Mouse (Mus musculus) limb, embryonic 14.5 days (tissue): ENCODE data around the gene Ucn2. TPM values are rescaled to one million over a fixed set of nuclear protein-coding genes. Genes with fewer than 3 reads are reported as not detected.

Source experiments
- ATAC-seq: fragments of 200-750 bp; cut with Nextera tagmentation; 2 replicates; pipeline ENCODE4 v1.8.0; 2017; ENCODE audit warnings: low read depth, moderate number of reproducible peaks, moderate TSS enrichment; ENCODE audit not compliant: low FRiP score
- DNase-seq: peaks from one replicate; pipeline ENCODE4 v3.0.0-alpha.2; 2015; ENCODE audit warnings: low spot score
- H3K27ac ChIP-seq: fragments of 300-500 bp; sonication (generic); replicated peaks from 2 replicates; pipeline ENCODE4 v1.5.1; 2014; ENCODE audit warnings: low read depth, mild to moderate bottlenecking, low read length, moderate library complexity, mixed read lengths
- H3K27me3 ChIP-seq: fragments of 300-500 bp; sonication (generic); 2 replicates; pipeline ENCODE4 v1.6.1; 2014; ENCODE audit warnings: low read length, mixed read lengths; ENCODE audit not compliant: control insufficient read depth, insufficient read depth
- H3K36me3 ChIP-seq: fragments of 300-500 bp; sonication (generic); 2 replicates; pipeline ENCODE4 v1.6.1; 2014; ENCODE audit warnings: mild to moderate bottlenecking, low read length, moderate library complexity, mixed read lengths; ENCODE audit not compliant: control insufficient read depth, insufficient read depth
- H3K4me1 ChIP-seq: fragments of 300-500 bp; sonication (generic); 2 replicates; pipeline ENCODE4 v1.6.1; 2014; ENCODE audit warnings: antibody characterized with exemption, low read length, mixed read lengths; ENCODE audit not compliant: control insufficient read depth, insufficient read depth
- H3K4me2 ChIP-seq: fragments of 300-500 bp; sonication (generic); replicated peaks from 2 replicates; pipeline ENCODE4 v1.6.1; 2014; ENCODE audit warnings: low read depth, mild to moderate bottlenecking, low read length, moderate library complexity; ENCODE audit not compliant: severe bottlenecking
- H3K4me3 ChIP-seq: fragments of 300-500 bp; sonication (generic); replicated peaks from 2 replicates; pipeline ENCODE4 v1.5.1; 2014; ENCODE audit warnings: low read length
- H3K9ac ChIP-seq: fragments of 300-500 bp; sonication (generic); 2 replicates; pipeline ENCODE4 v1.6.1; 2014; ENCODE audit warnings: mild to moderate bottlenecking, low read depth, low read length, moderate library complexity; ENCODE audit not compliant: severe bottlenecking
- H3K9me3 ChIP-seq: fragments of 300-500 bp; sonication (generic); 2 replicates; pipeline ENCODE4 v1.6.1; 2016; ENCODE audit warnings: low read length; ENCODE audit not compliant: control insufficient read depth
- POLR2A ChIP-seq: fragments of 200-500 bp; IDR thresholded peaks from 2 replicates; pipeline ENCODE4 v1.8.0; 2012; ENCODE audit warnings: inconsistent platforms, mild to moderate bottlenecking, moderate library complexity, borderline replicate concordance; ENCODE audit not compliant: insufficient read depth, insufficient read length; ENCODE audit errors: extremely low read depth
- WGBS: fragments of 180-500 bp; shearing (Covaris S2); extraction: QIAGEN DNeasy Blood & Tissue Kit; methylation state at CpG from one replicate; pipeline ENCODE4 v1.1.7; 2014; 5-methylcytosine and 5-hydroxymethylcytosine counted together
- polyA plus RNA-seq, 2 experiments: library from polyadenylated mRNA; depleted of rRNA in 1 of 2; stranded (reverse) in 1 of 2; unstranded in 1 of 2; fragments of >200 nt; fragmentation: Nextera tagmentation in 1 of 2; extraction: Ambion mirVana in 1 of 2; gene quantifications; 2 replicates each; pipeline versions ENCODE4 v1.2.1 to v1.2.3; 2012 to 2014

The Ucn2 gene
- polyA plus RNA-seq, 2 experiments: 1.0 to 6.2 TPM

- TF ChIP-seq POLR2A: no peak
- DNase-seq (no peak), ATAC-seq (peak; percentile 11; the same call in 1 of the 2 replicates)
- Histone ChIP-seq H3K4me3 (no peak overlapping the region), H3K9ac (0 out of 2 replicates have a peak overlapping the region, but pooled peaks have one; percentile 12), H3K27me3 (no peaks in the 10 kb centered on the region), H3K36me3 (peaks cover 25% of the 10 kb centered on the region), H3K4me1 (no peaks in the 10 kb centered on the region), H3K9me3 (no peaks in the 10 kb centered on the region), H3K4me2 (no peak overlapping the region), H3K27ac (no peak overlapping the region)
- WGBS: 70% methylated on average over 14 of the region's 14 CpGs
Measured at GRCm38 (mm10) chr9:109010316-109010690, 24.5 kb downstream of the Ucn2 start.

GRCm38 (mm10) chr9:109015397-109015796, 29.6 kb downstream of the Ucn2 start:
- Histone ChIP-seq H3K9me3 (no peaks in the 10 kb centered on the region), H3K36me3 (peaks cover 15% of the 10 kb centered on the region), H3K9ac (no peak overlapping the region), H3K27me3 (no peaks in the 10 kb centered on the region), H3K4me2 (no peak overlapping the region), H3K4me3 (no peak overlapping the region), H3K27ac (no peak overlapping the region), H3K4me1 (no peaks in the 10 kb centered on the region)
- WGBS: 45% methylated on average over 8 of the region's 8 CpGs
- TF ChIP-seq POLR2A: no peak
- DNase-seq: no peak
- ATAC-seq: no peak

GRCm38 (mm10) chr9:109016973-109017604, 31.3 kb downstream of the Ucn2 start:
- no peaks in the 10 kb centered on the region for H3K27me3 ChIP-seq
- H3K4me3 ChIP-seq: no peak overlapping the region
- DNase-seq (no peak), ATAC-seq (no peak)
- 51% methylated on average over 11 of the region's 11 CpGs for WGBS
- no peaks in the 10 kb centered on the region for H3K9me3 ChIP-seq
- H3K36me3 ChIP-seq: peaks cover 4% of the 10 kb centered on the region; the same call in 1 of the 2 replicates
- no peak overlapping the region for H3K4me2 ChIP-seq
- H3K27ac ChIP-seq: no peak overlapping the region
- no peak overlapping the region for H3K9ac ChIP-seq
- TF ChIP-seq POLR2A: no peak
- no peaks in the 10 kb centered on the region for H3K4me1 ChIP-seq

GRCm38 (mm10) chr9:109021428-109021827, 35.6 kb downstream of the Ucn2 start:
- no peak overlapping the region for H3K27ac ChIP-seq
- no peak for TF ChIP-seq POLR2A
- ATAC-seq (no peak), DNase-seq (no peak)
- H3K4me2 ChIP-seq: no peak overlapping the region
- H3K4me3 ChIP-seq: no peak overlapping the region
- no peaks in the 10 kb centered on the region for H3K27me3 ChIP-seq
- H3K9ac ChIP-seq: no peak overlapping the region
- no peaks in the 10 kb centered on the region for H3K4me1 ChIP-seq
- no peaks in the 10 kb centered on the region for H3K9me3 ChIP-seq
- WGBS: 81% methylated on average over 4 of the region's 4 CpGs
- peaks cover 4% of the 10 kb centered on the region; the same call in 1 of the 2 replicates for H3K36me3 ChIP-seq

GRCm38 (mm10) chr9:109022866-109023685, 37.3 kb downstream of the Ucn2 start:
- Histone ChIP-seq H3K4me1 (no peaks in the 10 kb centered on the region), H3K4me2 (no peak overlapping the region), H3K27ac (no peak overlapping the region), H3K9ac (no peak overlapping the region), H3K36me3 (peaks cover 4% of the 10 kb centered on the region; the same call in 1 of the 2 replicates), H3K9me3 (no peaks in the 10 kb centered on the region), H3K27me3 (no peaks in the 10 kb centered on the region), H3K4me3 (no peak overlapping the region)
- TF ChIP-seq POLR2A: no peak
- no peak for DNase-seq
- 89% methylated on average over 17 of the region's 17 CpGs for WGBS
- no peak for ATAC-seq
